22 mouse cellular contexts compared by ENCODE assay signal in the genomic region with DNA sequence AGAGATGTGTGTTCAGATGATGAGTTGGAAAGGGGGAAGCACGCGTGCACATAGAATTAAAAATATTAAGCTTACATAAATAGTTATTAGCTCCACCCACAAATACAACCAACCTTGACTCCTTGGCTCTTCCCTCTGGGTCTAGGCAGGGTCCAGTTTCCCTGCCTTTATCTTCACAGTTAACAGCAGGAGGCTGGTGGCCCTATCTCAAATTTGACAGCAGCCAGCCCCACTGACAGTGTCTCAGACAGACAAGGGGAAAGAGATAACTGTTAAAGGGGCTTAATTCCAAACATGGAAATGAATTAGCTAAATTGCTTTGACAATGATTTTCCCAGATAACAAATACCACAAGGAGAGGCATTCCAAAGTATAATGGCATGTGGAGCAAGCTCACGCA.
DNase-seq lines count a peak whose midpoint lies in the region; ATAC-seq lines count a peak whose summit lies in the region.
"Had no signal": no experiment of that assay in that cellular context is flagged by ENCODE, and none has a peak within 500 bp of the region (broad histone marks: within the 10 kb centered on the region; RNA-seq: fewer than 3 reads in every experiment).

No protein-coding gene starts in this region.

- DNase-seq in kidney, postnatal 10 days: no peak
- DNase-seq in c-Kit-positive CD71-positive TER-119-positive erythroid progenitor cells, embryonic 14.5 days (ENCODE audit: low spot score): peak; percentile 73
- DNase-seq in embryo, embryonic 11 days: no peak
- no peak for DNase-seq in forebrain, embryonic 14.5 days (ENCODE audit: low spot score)
- DNase-seq in natural killer cell, adult 2 months (ENCODE audit: low spot score in 2 of 2): no peak
- DNase-seq: adrenal gland, postnatal 36 days; B cell, adult 2 months; cerebellum, postnatal 10 days; gastrocnemius, adult 2 months; kidney, adult 8-10 months; kidney, postnatal 4 days; layer of hippocampus, adult 9-11 months; lung, adult 2 months; thymus, postnatal 25 days had no signal

- no peak overlapping the region for H3K4me2 ChIP-seq in kidney, embryonic 15.5 days
- H3K4me2 ChIP-seq in liver, embryonic 12.5 days: peak overlapping the region; percentile 7; the same call in 1 of the 2 replicates
- H3K4me2 ChIP-seq in forebrain, embryonic 14.5 days (ENCODE audit: low read length): no peak overlapping the region
- H3K4me2 ChIP-seq: heart, embryonic 15.5 days had no signal

- ATAC-seq in kidney, embryonic 15.5 days (replicated peaks; ENCODE audit: low FRiP score): peak; percentile 58; the same call in 1 of the 2 replicates
- peak; percentile 100 for ATAC-seq in liver, embryonic 12.5 days
- peak; percentile 98 for ATAC-seq in megakaryocyte-erythroid progenitor cell, adult 5-6 weeks (replicated peaks; ENCODE audit: low FRiP score, low TSS enrichment, poor library complexity, severe bottlenecking)
- no peak for ATAC-seq in forebrain, embryonic 14.5 days
- ATAC-seq: midbrain, embryonic 16.5 days had no signal

- no peak overlapping the region for H3K27ac ChIP-seq in kidney, embryonic 15.5 days
- H3K27ac ChIP-seq in liver, embryonic 12.5 days: peak overlapping the region; percentile 39
- H3K27ac ChIP-seq in forebrain, embryonic 14.5 days (ENCODE audit: low read depth, low read length): no peak overlapping the region
- H3K27ac ChIP-seq: forebrain, embryonic 10.5 days; gastrocnemius, adult 2 months; heart, embryonic 15.5 days; hindbrain, embryonic 10.5 days; limb, embryonic 10.5 days had no signal

- 83% methylated on average over 3 of the region's 3 CpGs for WGBS in kidney, embryonic 15.5 days
- WGBS in liver, embryonic 12.5 days (ENCODE audit: insufficient replicate concordance): 31% methylated on average over 3 of the region's 3 CpGs
- WGBS in forebrain, embryonic 14.5 days: 82% methylated on average over 3 of the region's 3 CpGs

- no peaks in the 10 kb centered on the region for H3K27me3 ChIP-seq in kidney, embryonic 15.5 days
- no peaks in the 10 kb centered on the region for H3K27me3 ChIP-seq in liver, embryonic 12.5 days (replicated peaks)
- H3K27me3 ChIP-seq in forebrain, embryonic 14.5 days (replicated peaks; ENCODE audit: control insufficient read depth, insufficient read depth, low read length): no peaks in the 10 kb centered on the region
- H3K27me3 ChIP-seq: heart, embryonic 15.5 days had no signal

- H3K36me3 ChIP-seq in kidney, embryonic 15.5 days: no peaks in the 10 kb centered on the region
- no peaks in the 10 kb centered on the region for H3K36me3 ChIP-seq in liver, embryonic 12.5 days
- no peaks in the 10 kb centered on the region for H3K36me3 ChIP-seq in forebrain, embryonic 14.5 days (ENCODE audit: control insufficient read depth, insufficient read depth, low read length)
- H3K36me3 ChIP-seq: forebrain, embryonic 10.5 days; heart, embryonic 15.5 days; hindbrain, embryonic 10.5 days; limb, embryonic 10.5 days had no signal

- H3K4me1 ChIP-seq in kidney, embryonic 15.5 days: no peaks in the 10 kb centered on the region
- peaks cover 33% of the 10 kb centered on the region for H3K4me1 ChIP-seq in liver, embryonic 12.5 days
- H3K4me1 ChIP-seq in forebrain, embryonic 14.5 days (ENCODE audit: control insufficient read depth, insufficient read depth, low read length): no peaks in the 10 kb centered on the region
- H3K4me1 ChIP-seq: forebrain, embryonic 10.5 days; heart, embryonic 15.5 days; hindbrain, embryonic 10.5 days; limb, embryonic 10.5 days had no signal

- H3K4me3 ChIP-seq in kidney, embryonic 15.5 days (replicated peaks): no peak overlapping the region
- H3K4me3 ChIP-seq in liver, embryonic 12.5 days: no peak overlapping the region
- H3K4me3 ChIP-seq in forebrain, embryonic 14.5 days (ENCODE audit: low read depth, low read length): no peak overlapping the region
- H3K4me3 ChIP-seq: forebrain, embryonic 10.5 days; gastrocnemius, adult 2 months; heart, embryonic 15.5 days; hindbrain, embryonic 10.5 days; limb, embryonic 10.5 days had no signal

- H3K9ac ChIP-seq in kidney, embryonic 15.5 days: no peak overlapping the region
- no peak overlapping the region for H3K9ac ChIP-seq in liver, embryonic 12.5 days
- H3K9ac ChIP-seq in forebrain, embryonic 14.5 days (ENCODE audit: low read length): no peak overlapping the region
- H3K9ac ChIP-seq: heart, embryonic 15.5 days had no signal

- no peaks in the 10 kb centered on the region for H3K9me3 ChIP-seq in kidney, embryonic 15.5 days (replicated peaks)
- H3K9me3 ChIP-seq in liver, embryonic 12.5 days (replicated peaks): no peaks in the 10 kb centered on the region
- H3K9me3 ChIP-seq in forebrain, embryonic 14.5 days (replicated peaks; ENCODE audit: control insufficient read depth, low read length): no peaks in the 10 kb centered on the region
- H3K9me3 ChIP-seq: forebrain, embryonic 10.5 days; heart, embryonic 15.5 days; hindbrain, embryonic 10.5 days; limb, embryonic 10.5 days had no signal
